Mouse (Mus musculus): Measurements from ENCODE around the gene Golga3. TPM values are rescaled to one million over a fixed set of nuclear protein-coding genes. Genes with fewer than 3 reads are reported as not detected.
A peak's percentile ranks its signal among the peaks of the same experiment; 100 is the strongest.

The Golga3 gene
- polyA plus RNA-seq, 1 experiment: 40.8 TPM

DNA sequence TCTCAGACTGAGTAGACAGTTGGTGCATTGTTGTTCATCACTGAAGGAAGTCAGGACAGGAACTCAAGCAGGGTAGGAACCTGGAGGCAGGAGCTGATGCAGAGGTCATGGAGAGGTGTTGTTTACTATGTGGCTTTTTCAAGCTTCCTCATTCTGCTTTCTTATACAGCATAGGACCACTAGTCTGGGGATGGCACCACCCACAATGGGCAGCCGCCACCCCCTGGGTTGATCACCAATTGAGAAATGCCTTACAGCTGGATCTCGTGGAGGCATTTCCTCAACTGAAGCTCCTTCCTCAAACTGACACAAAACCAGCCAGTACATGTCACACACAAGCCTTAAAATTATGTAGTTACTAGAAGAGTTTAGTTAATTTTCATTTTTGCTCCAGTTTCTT is 34.8 kb downstream of the Golga3 start:
- Histone ChIP-seq H3K27ac (ENCODE audit: control insufficient read depth, insufficient read depth, low read depth, low read length) (no peak overlapping the region), H3K27me3 (ENCODE audit: control insufficient read depth, insufficient read depth, low read length) (no peaks in the 10 kb centered on the region), H3K4me3 (ENCODE audit: control insufficient read depth, low read depth, low read length) (no peak overlapping the region), H3K4me1 (ENCODE audit: control insufficient read depth, insufficient read depth, low read length) (no peaks in the 10 kb centered on the region), H3K36me3 (ENCODE audit: control insufficient read depth, insufficient read depth, low read length) (peaks cover 7% of the 10 kb centered on the region)
- TF ChIP-seq POLR2A (IDR thresholded peaks at IDR 0.05; ENCODE audit: control insufficient read depth, low read depth, low read length) (no peak), CTCF (IDR thresholded peaks at IDR 0.05; ENCODE audit: control insufficient read depth, insufficient read depth, insufficient replicate concordance, low read depth, low read length) (no peak)

- H3K36me3 ChIP-seq (ENCODE audit: control insufficient read depth, insufficient read depth, low read length): peaks cover 5% of the 10 kb centered on the region
Observed at GRCm38 (mm10) chr5:110216780-110217179, 40.3 kb downstream of the Golga3 start.

DNA sequence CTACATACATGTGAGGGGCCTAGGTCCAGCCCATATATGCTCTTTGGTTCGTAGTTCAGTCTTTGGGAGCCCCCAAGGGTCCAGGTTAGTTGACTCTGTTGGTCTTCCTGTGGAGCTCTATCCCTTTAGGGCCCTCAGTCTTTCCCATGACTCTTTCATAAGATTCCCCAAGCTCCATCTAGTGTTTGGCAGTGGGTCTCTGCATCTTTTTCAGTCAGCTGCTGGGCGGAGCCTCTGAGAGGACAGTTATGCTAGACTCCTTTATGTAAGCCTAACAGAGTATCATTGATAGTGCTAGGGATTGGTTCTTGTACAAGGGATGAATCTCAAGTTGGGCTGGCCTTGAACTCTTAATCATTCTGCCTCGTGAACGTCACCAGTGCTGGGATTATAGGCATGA is 43.8 kb downstream of the Golga3 start:
- Histone ChIP-seq H3K36me3 (ENCODE audit: control insufficient read depth, insufficient read depth, low read length) (peaks cover 6% of the 10 kb centered on the region), H3K4me3 (ENCODE audit: control insufficient read depth, low read depth, low read length) (no peak overlapping the region), H3K27me3 (ENCODE audit: control insufficient read depth, insufficient read depth, low read length) (no peaks in the 10 kb centered on the region), H3K27ac (ENCODE audit: control insufficient read depth, insufficient read depth, low read depth, low read length) (no peak overlapping the region), H3K4me1 (ENCODE audit: control insufficient read depth, insufficient read depth, low read length) (no peaks in the 10 kb centered on the region)
- TF ChIP-seq POLR2A (IDR thresholded peaks at IDR 0.05; ENCODE audit: control insufficient read depth, low read depth, low read length) (no peak), CTCF (IDR thresholded peaks at IDR 0.05; ENCODE audit: control insufficient read depth, insufficient read depth, insufficient replicate concordance, low read depth, low read length) (no peak)

More at GRCm38 (mm10) chr5:110216780-110217179, 40.3 kb downstream of the Golga3 start:
- no peak overlapping the region for H3K27ac ChIP-seq (ENCODE audit: control insufficient read depth, insufficient read depth, low read depth, low read length)
- H3K4me1 ChIP-seq (ENCODE audit: control insufficient read depth, insufficient read depth, low read length): no peaks in the 10 kb centered on the region
- no peaks in the 10 kb centered on the region for H3K27me3 ChIP-seq (ENCODE audit: control insufficient read depth, insufficient read depth, low read length)
- H3K4me3 ChIP-seq (ENCODE audit: control insufficient read depth, low read depth, low read length): no peak overlapping the region
- TF ChIP-seq POLR2A (IDR thresholded peaks at IDR 0.05; ENCODE audit: control insufficient read depth, low read depth, low read length): no peak
- no peak for TF ChIP-seq CTCF (IDR thresholded peaks at IDR 0.05; ENCODE audit: control insufficient read depth, insufficient read depth, insufficient replicate concordance, low read depth, low read length)

- Histone ChIP-seq H3K27ac (ENCODE audit: control insufficient read depth, insufficient read depth, low read depth, low read length) (no peak overlapping the region), H3K4me3 (ENCODE audit: control insufficient read depth, low read depth, low read length) (no peak overlapping the region), H3K4me1 (ENCODE audit: control insufficient read depth, insufficient read depth, low read length) (no peaks in the 10 kb centered on the region), H3K27me3 (ENCODE audit: control insufficient read depth, insufficient read depth, low read length) (no peaks in the 10 kb centered on the region), H3K36me3 (ENCODE audit: control insufficient read depth, insufficient read depth, low read length) (peaks cover 5% of the 10 kb centered on the region)
- no peak for TF ChIP-seq POLR2A (IDR thresholded peaks at IDR 0.05; ENCODE audit: control insufficient read depth, low read depth, low read length)
- no peak for TF ChIP-seq CTCF (IDR thresholded peaks at IDR 0.05; ENCODE audit: control insufficient read depth, insufficient read depth, insufficient replicate concordance, low read depth, low read length)
Observed at GRCm38 (mm10) chr5:110222757-110223156, 46.3 kb downstream of the Golga3 start.

GRCm38 (mm10) chr5:110225056-110225455 is 48.6 kb downstream of the Golga3 start:
- H3K4me1 ChIP-seq (ENCODE audit: control insufficient read depth, insufficient read depth, low read length): peaks cover under 1% of the 10 kb centered on the region; the same call in 1 of the 2 replicates
- H3K36me3 ChIP-seq (ENCODE audit: control insufficient read depth, insufficient read depth, low read length): peaks cover 5% of the 10 kb centered on the region
- TF ChIP-seq CTCF (IDR thresholded peaks at IDR 0.05; ENCODE audit: control insufficient read depth, insufficient read depth, insufficient replicate concordance, low read depth, low read length) (no peak), POLR2A (IDR thresholded peaks at IDR 0.05; ENCODE audit: control insufficient read depth, low read depth, low read length) (no peak)
- no peaks in the 10 kb centered on the region for H3K27me3 ChIP-seq (ENCODE audit: control insufficient read depth, insufficient read depth, low read length)
- H3K4me3 ChIP-seq (ENCODE audit: control insufficient read depth, low read depth, low read length): no peak overlapping the region
- no peak overlapping the region for H3K27ac ChIP-seq (ENCODE audit: control insufficient read depth, insufficient read depth, low read depth, low read length)

DNA sequence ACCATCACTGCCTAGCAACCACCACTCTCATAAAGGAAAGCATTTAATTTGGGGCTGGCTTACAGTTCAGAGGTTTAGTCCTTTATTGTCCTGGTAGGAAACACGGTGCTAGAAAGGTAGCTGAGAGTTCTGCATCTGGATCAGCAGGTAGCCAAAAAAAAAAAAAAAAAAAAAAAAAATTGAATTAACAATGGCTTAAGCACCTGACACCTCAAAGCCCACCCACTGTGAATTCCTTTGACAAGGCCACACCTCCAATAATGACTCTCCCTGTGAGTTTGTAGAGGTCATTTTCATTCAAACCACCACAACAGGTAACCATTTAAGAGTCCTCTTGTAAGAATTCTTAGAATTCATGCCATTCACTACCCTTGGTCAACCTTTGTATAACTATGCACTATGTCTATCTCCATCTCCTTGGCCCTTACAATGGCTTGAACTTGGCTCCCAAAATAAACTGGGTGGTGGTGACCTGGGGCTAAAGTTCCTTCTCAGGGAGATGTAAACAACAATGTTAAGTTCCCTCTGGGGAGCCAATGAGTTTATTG is 50.9 kb downstream of the Golga3 start:
- Histone ChIP-seq H3K27ac (ENCODE audit: control insufficient read depth, insufficient read depth, low read depth, low read length) (no peak overlapping the region), H3K4me1 (ENCODE audit: control insufficient read depth, insufficient read depth, low read length) (peaks cover 3% of the 10 kb centered on the region; the same call in 1 of the 2 replicates), H3K27me3 (ENCODE audit: control insufficient read depth, insufficient read depth, low read length) (no peaks in the 10 kb centered on the region), H3K4me3 (ENCODE audit: control insufficient read depth, low read depth, low read length) (no peak overlapping the region), H3K36me3 (ENCODE audit: control insufficient read depth, insufficient read depth, low read length) (peaks cover 3% of the 10 kb centered on the region)
- no peak for TF ChIP-seq CTCF (IDR thresholded peaks at IDR 0.05; ENCODE audit: control insufficient read depth, insufficient read depth, insufficient replicate concordance, low read depth, low read length)
- no peak for TF ChIP-seq POLR2A (IDR thresholded peaks at IDR 0.05; ENCODE audit: control insufficient read depth, low read depth, low read length)

DNA sequence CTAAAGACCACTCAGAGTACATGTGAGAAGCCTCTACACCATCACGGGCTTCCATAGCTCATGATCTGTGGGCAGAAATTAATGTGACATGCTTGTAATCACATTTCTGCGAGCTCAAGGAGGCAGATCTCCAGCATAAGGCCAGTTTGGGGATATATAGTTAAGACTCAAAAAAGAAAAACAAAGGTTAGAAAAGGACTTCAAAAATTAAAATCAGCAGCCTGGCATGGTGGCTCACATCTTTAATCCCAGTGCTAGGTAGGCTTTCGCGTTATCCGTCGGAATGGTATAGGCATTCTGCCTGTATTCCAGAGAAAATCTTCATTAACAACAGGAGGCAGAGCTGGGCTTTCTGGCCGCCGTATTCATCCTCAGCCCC is 53.9 kb downstream of the Golga3 start:
- TF ChIP-seq POLR2A (IDR thresholded peaks at IDR 0.05; ENCODE audit: control insufficient read depth, low read depth, low read length): no peak
- no peak for TF ChIP-seq CTCF (IDR thresholded peaks at IDR 0.05; ENCODE audit: control insufficient read depth, insufficient read depth, insufficient replicate concordance, low read depth, low read length)

More for the DNA sequence above, 53.9 kb downstream of the Golga3 start:
- Histone ChIP-seq H3K36me3 (ENCODE audit: control insufficient read depth, insufficient read depth, low read length) (0 out of 2 replicates have a peak, but pooled peaks cover 2% of the 10 kb centered on the region), H3K27me3 (ENCODE audit: control insufficient read depth, insufficient read depth, low read length) (no peaks in the 10 kb centered on the region), H3K4me3 (ENCODE audit: control insufficient read depth, low read depth, low read length) (peak overlapping the region; percentile 97), H3K4me1 (ENCODE audit: control insufficient read depth, insufficient read depth, low read length) (peaks cover 3% of the 10 kb centered on the region; the same call in 1 of the 2 replicates), H3K27ac (ENCODE audit: control insufficient read depth, insufficient read depth, low read depth, low read length) (peak overlapping the region; percentile 93)

Measured in testis, adult 2 months (tissue).